Mouse (Mus musculus) cortical plate, adult 2 months (tissue): ENCODE results near the gene Hoxa13.

Experiments
- CTCF ChIP-seq: fragments of 200-500 bp; IDR thresholded peaks from 2 replicates; pipeline ENCODE4 v1.5.1; 2011; ENCODE audit warnings: mild to moderate bottlenecking, control low read depth, low read length; ENCODE audit not compliant: insufficient read depth; ENCODE audit errors: extremely low read depth
- POLR2A ChIP-seq: fragments of 200-500 bp; IDR thresholded peaks from 2 replicates; pipeline ENCODE4 v1.6.1; 2011; ENCODE audit warnings: mild to moderate bottlenecking, low read length, control low read depth; ENCODE audit not compliant: insufficient read depth; ENCODE audit errors: extremely low read depth

- TF ChIP-seq CTCF (no peak), POLR2A (no peak)
These were observed 44.7 kb downstream of the Hoxa13 start for GRCm38 (mm10) chr6:52215771-52216535.
